28 mouse cellular contexts compared by ENCODE assay signal in the genomic region with DNA sequence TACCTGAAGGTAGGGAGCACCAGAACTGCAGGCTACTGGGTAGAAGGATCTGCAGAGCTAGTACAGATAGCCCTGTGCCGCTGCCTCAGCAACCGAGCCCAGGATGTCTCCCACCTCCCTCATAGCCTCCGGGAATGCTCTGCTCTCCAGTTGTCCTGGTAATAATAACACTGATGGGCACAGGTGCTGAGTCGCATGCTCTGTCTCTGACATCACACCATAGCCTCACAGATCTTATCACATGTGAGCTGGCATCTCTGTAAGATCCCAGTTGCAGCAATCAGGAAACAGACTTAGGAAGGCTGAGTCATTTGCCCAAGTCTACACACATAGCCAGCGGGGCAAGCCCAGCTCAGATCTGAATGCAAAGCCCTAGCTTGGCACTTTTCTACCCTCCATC. TPM values are rescaled to one million over a fixed set of nuclear protein-coding genes. Genes with fewer than 3 reads are reported as not detected.
A peak's percentile ranks its signal among the peaks of the same experiment; 100 is the strongest.
DNase-seq lines count a peak whose midpoint lies in the region; ATAC-seq and TF ChIP-seq lines count a peak whose summit lies in the region.
"Had no signal": no experiment of that assay in that cellular context is flagged by ENCODE, and none has a peak within 500 bp of the region (broad histone marks: within the 10 kb centered on the region; RNA-seq: fewer than 3 reads in every experiment).

No protein-coding gene starts in this region.

- 75% methylated on average over 5 of the region's 5 CpGs for WGBS in intestine, postnatal 0 days
- WGBS in intestine, embryonic 16.5 days = 81% methylated on average over 5 of the region's 5 CpGs

- no peaks in the 10 kb centered on the region for H3K9me3 ChIP-seq in intestine, postnatal 0 days (ENCODE audit: control insufficient read depth)
- no peaks in the 10 kb centered on the region for H3K9me3 ChIP-seq in intestine, embryonic 16.5 days (ENCODE audit: control insufficient read depth, low read length)
- H3K9me3 ChIP-seq: embryonic facial prominence, embryonic 15.5 days; forebrain, embryonic 15.5 days; heart, embryonic 12.5 days; limb, embryonic 13.5 days; liver, embryonic 12.5 days had no signal

- no peak for TF ChIP-seq CTCF in intestine, postnatal 0 days (IDR thresholded peaks at IDR 0.05; ENCODE audit: low read depth)

- no peaks in the 10 kb centered on the region for H3K27me3 ChIP-seq in intestine, postnatal 0 days (replicated peaks; ENCODE audit: control insufficient read depth, insufficient read depth, low read length)
- no peaks in the 10 kb centered on the region for H3K27me3 ChIP-seq in intestine, embryonic 16.5 days (replicated peaks; ENCODE audit: control insufficient read depth, insufficient read depth, low read length)
- H3K27me3 ChIP-seq: embryonic facial prominence, embryonic 15.5 days; forebrain, embryonic 15.5 days; heart, embryonic 12.5 days; limb, embryonic 13.5 days had no signal

- H3K4me3 ChIP-seq in intestine, postnatal 0 days (ENCODE audit: low read depth, low read length) = no peak overlapping the region
- H3K4me3 ChIP-seq in intestine, embryonic 16.5 days (ENCODE audit: low read length) = no peak overlapping the region
- H3K4me3 ChIP-seq: embryonic facial prominence, embryonic 15.5 days; forebrain, embryonic 15.5 days; heart, embryonic 12.5 days; limb, embryonic 13.5 days; liver, embryonic 12.5 days had no signal

- H3K36me3 ChIP-seq in intestine, postnatal 0 days (ENCODE audit: control insufficient read depth, insufficient read depth) = no peaks in the 10 kb centered on the region
- no peaks in the 10 kb centered on the region for H3K36me3 ChIP-seq in intestine, embryonic 16.5 days (ENCODE audit: control insufficient read depth, insufficient read depth, low read length)
- H3K36me3 ChIP-seq: embryonic facial prominence, embryonic 15.5 days; forebrain, embryonic 15.5 days; heart, embryonic 12.5 days; limb, embryonic 13.5 days had no signal

- H3K9ac ChIP-seq in intestine, postnatal 0 days (ENCODE audit: low read depth, low read length) = no peak overlapping the region
- no peak overlapping the region for H3K9ac ChIP-seq in intestine, embryonic 16.5 days (ENCODE audit: low read depth, low read length)
- H3K9ac ChIP-seq: embryonic facial prominence, embryonic 15.5 days; forebrain, embryonic 15.5 days; heart, embryonic 12.5 days; limb, embryonic 13.5 days; liver, embryonic 12.5 days had no signal

- ATAC-seq in intestine, postnatal 0 days = peak; percentile 54; the same call in 1 of the 2 replicates
- no peak for ATAC-seq in intestine, embryonic 16.5 days
- peak; percentile 27 for ATAC-seq in megakaryocyte progenitor cell, adult 5-6 weeks (replicated peaks; ENCODE audit: poor library complexity)
- ATAC-seq: forebrain, embryonic 15.5 days; liver, embryonic 12.5 days had no signal

- no peak overlapping the region for H3K4me2 ChIP-seq in intestine, postnatal 0 days (replicated peaks; ENCODE audit: low read depth)
- no peak overlapping the region for H3K4me2 ChIP-seq in intestine, embryonic 16.5 days (ENCODE audit: low read depth, low read length)
- H3K4me2 ChIP-seq: embryonic facial prominence, embryonic 15.5 days; forebrain, embryonic 15.5 days; heart, embryonic 12.5 days; limb, embryonic 13.5 days; liver, embryonic 12.5 days; midbrain, embryonic 11.5 days had no signal

- DNase-seq in 416B (ENCODE audit: low read depth) (peak; percentile 94), NIH3T3 (ENCODE audit: low read depth) (peak; percentile 33)
- no peak for DNase-seq in retina, embryonic 14.5 days (ENCODE audit: low spot score)
- DNase-seq in right cerebral cortex, adult 2 months (ENCODE audit: low spot score in 2 of 2) = no peak
- DNase-seq: adrenal gland, adult 8-10 months; cerebellum, adult 11-12 months; cerebellum, postnatal 14 days; embryo, embryonic 11 days; gastrocnemius, postnatal 10 days; heart, adult 11 months; heart, postnatal 10 days; kidney, adult 2 months; lung, adult 18-20 months; lung, postnatal 10 days; right cerebral cortex, postnatal 25 days; spleen, adult 18-20 months; thymus, postnatal 14 days had no signal

- H3K27ac ChIP-seq in intestine, postnatal 0 days (ENCODE audit: low read depth, low read length) = no peak overlapping the region
- no peak overlapping the region for H3K27ac ChIP-seq in intestine, embryonic 16.5 days (ENCODE audit: low read length)
- H3K27ac ChIP-seq: embryonic facial prominence, embryonic 15.5 days; forebrain, embryonic 15.5 days; kidney, postnatal 0 days; limb, embryonic 13.5 days; liver, embryonic 12.5 days had no signal

- 0 out of 2 replicates have a peak, but pooled peaks cover 6% of the 10 kb centered on the region for H3K4me1 ChIP-seq in intestine, postnatal 0 days (replicated peaks; ENCODE audit: control insufficient read depth, insufficient read depth, low read length)
- peaks cover 5% of the 10 kb centered on the region; the same call in 1 of the 2 replicates for H3K4me1 ChIP-seq in intestine, embryonic 16.5 days (ENCODE audit: control insufficient read depth, insufficient read depth, low read length)

RNA-seq across cellular contexts. Expression of gene Mtfp1, which starts 6.6 kb away (rescaled TPM):
- polyA plus RNA-seq in intestine, postnatal 0 days (2015; fragmentation: Nextera tagmentation; extraction: Ambion mirVana) = 20.0 and 21.1 TPM in 2 replicates
- polyA plus RNA-seq in intestine, embryonic 16.5 days (2015; fragmentation: Nextera tagmentation; extraction: Ambion mirVana) = 38.1 and 41.6 TPM in 2 replicates
- total RNA-seq in megakaryocyte progenitor cell, adult 5-6 weeks (2015) = 9.7 and 12.0 TPM in 2 replicates
- 9.2 and 12.0 TPM in 2 replicates for total RNA-seq in megakaryocyte progenitor cell, adult 5-6 weeks (2017)

RNA-seq across cellular contexts. Expression of gene Sec14l2, which starts 21.4 kb away (rescaled TPM):
- 7.6 and 8.4 TPM in 2 replicates for polyA plus RNA-seq in intestine, postnatal 0 days (2015; fragmentation: Nextera tagmentation; extraction: Ambion mirVana)
- 1.7 and 2.9 TPM in 2 replicates for polyA plus RNA-seq in intestine, embryonic 16.5 days (2015; fragmentation: Nextera tagmentation; extraction: Ambion mirVana)
- 0.71 and 0.72 TPM in 2 replicates for total RNA-seq in megakaryocyte progenitor cell, adult 5-6 weeks (2015)
- total RNA-seq in megakaryocyte progenitor cell, adult 5-6 weeks (2017) = 0.87 and 1.7 TPM in 2 replicates

RNA-seq across cellular contexts. Expression of gene Rnf215, which starts 33.2 kb away (rescaled TPM):
- polyA plus RNA-seq in intestine, postnatal 0 days (2015; fragmentation: Nextera tagmentation; extraction: Ambion mirVana) = 15.5 and 15.6 TPM in 2 replicates
- polyA plus RNA-seq in intestine, embryonic 16.5 days (2015; fragmentation: Nextera tagmentation; extraction: Ambion mirVana) = 17.3 and 19.2 TPM in 2 replicates
- 2.5 and 4.7 TPM in 2 replicates for total RNA-seq in megakaryocyte progenitor cell, adult 5-6 weeks (2015)
- total RNA-seq in megakaryocyte progenitor cell, adult 5-6 weeks (2017) = 5.9 and 8.8 TPM in 2 replicates

RNA-seq across cellular contexts. Expression of gene Sec14l3, which starts 37.2 kb away (rescaled TPM):
- not detected in 2 replicates for polyA plus RNA-seq in intestine, postnatal 0 days (2015; fragmentation: Nextera tagmentation; extraction: Ambion mirVana)
- polyA plus RNA-seq in intestine, embryonic 16.5 days (2015; fragmentation: Nextera tagmentation; extraction: Ambion mirVana) = not detected in 2 replicates
- not detected in 2 replicates for total RNA-seq in megakaryocyte progenitor cell, adult 5-6 weeks (2015)
- total RNA-seq in megakaryocyte progenitor cell, adult 5-6 weeks (2017) = not detected in 2 replicates
- total RNA-seq: gastrocnemius, postnatal 10 days had no signal
- polyA plus RNA-seq: heart, embryonic 12.5 days; hindbrain, embryonic 11.5 days; kidney, postnatal 0 days; limb, embryonic 13.5 days; liver, embryonic 12.5 days; midbrain, embryonic 11.5 days had no signal

RNA-seq across cellular contexts. Expression of gene Ccdc157, which starts 58.2 kb away (rescaled TPM):
- polyA plus RNA-seq in intestine, postnatal 0 days (2015; fragmentation: Nextera tagmentation; extraction: Ambion mirVana) = 1.1 and 1.7 TPM in 2 replicates
- polyA plus RNA-seq in intestine, embryonic 16.5 days (2015; fragmentation: Nextera tagmentation; extraction: Ambion mirVana) = 3.0 TPM in 2 replicates
- 0.44 and 0.54 TPM in 2 replicates for total RNA-seq in megakaryocyte progenitor cell, adult 5-6 weeks (2015)
- total RNA-seq in megakaryocyte progenitor cell, adult 5-6 weeks (2017) = 0.67 and 0.95 TPM in 2 replicates

Comparison
In these comparisons a context has a peak if more than half of its experiments do, and no peak if none do; other contexts are left out.
1. DNase-seq: peak in 416B (single experiment) and NIH3T3 (single experiment); none in retina, embryonic 14.5 days (single experiment) and right cerebral cortex, adult 2 months (0 of 2).